Mouse (Mus musculus) cerebral cortex, adult 2 months (tissue): ENCODE results near the gene Gm11937.

Source experiments
- WGBS: fragments of 180-500 bp; shearing (Covaris S2); methylation state at CpG from one replicate; pipeline ENCODE4 v1.1.7; 2018; 5-methylcytosine and 5-hydroxymethylcytosine counted together

Gm11937 gene

GRCm38 (mm10) chr11:99610089-99610488 lies at the start of gene Gm11937:
TSS of gene Gm11937 (minus strand) at chr11:99610189.
- WGBS: 62% methylated on average over 1 of the region's 2 CpGs

GRCm38 (mm10) chr11:99659256-99659655 lies 49.3 kb upstream of the Gm11937 start:
- 84% methylated on average over 4 of the region's 4 CpGs for WGBS

- 74% methylated on average over 10 of the region's 10 CpGs for WGBS
Observed at GRCm38 (mm10) chr11:99658467-99659010, 48.5 kb upstream of the Gm11937 start, which contains the start of gene Gm11563. TSS of gene Gm11563 (minus strand) at chr11:99658960.

GRCm38 (mm10) chr11:99657051-99657450 lies 47.1 kb upstream of the Gm11937 start:
- WGBS: 45% methylated on average over 5 of the region's 5 CpGs

- 76% methylated on average over 2 of the region's 2 CpGs for WGBS
Observed at GRCm38 (mm10) chr11:99650136-99650535, 40.1 kb upstream of the Gm11937 start, which contains the start of gene Gm11555. TSS of gene Gm11555 (minus strand) at chr11:99650236.

- 54% methylated on average over 15 of the region's 15 CpGs for WGBS
Observed at GRCm38 (mm10) chr11:99646444-99646843, 36.5 kb upstream of the Gm11937 start.

GRCm38 (mm10) chr11:99644351-99644750 lies 34.4 kb upstream of the Gm11937 start:
- 32% methylated on average over 3 of the region's 3 CpGs for WGBS

- 79% methylated on average over 9 of the region's 9 CpGs for WGBS
Observed at GRCm38 (mm10) chr11:99643635-99644139, 33.7 kb upstream of the Gm11937 start, which contains the start of gene Krtap4-7. TSS of gene Krtap4-7 (minus strand) at chr11:99644089.

GRCm38 (mm10) chr11:99640926-99641325 lies 30.9 kb upstream of the Gm11937 start:
- WGBS: 51% methylated on average over 1 of the region's 1 CpGs

GRCm38 (mm10) chr11:99637086-99637485 lies 27.1 kb upstream of the Gm11937 start:
- 29% methylated on average over 1 of the region's 1 CpGs for WGBS

GRCm38 (mm10) chr11:99634653-99635134 lies 24.7 kb upstream of the Gm11937 start, which contains the start of gene Krtap4-2:
TSS of gene Krtap4-2 (minus strand) at chr11:99635084.
- WGBS: 48% methylated on average over 8 of the region's 8 CpGs

GRCm38 (mm10) chr11:99633293-99633692 lies 23.3 kb upstream of the Gm11937 start:
- 50% methylated on average over 2 of the region's 2 CpGs for WGBS

- 77% methylated on average over 3 of the region's 3 CpGs for WGBS
Observed at GRCm38 (mm10) chr11:99630890-99631289, 20.9 kb upstream of the Gm11937 start.

GRCm38 (mm10) chr11:99628138-99628537 lies 18.1 kb upstream of the Gm11937 start, which contains the start of gene Krtap4-1:
TSS of gene Krtap4-1 (minus strand) at chr11:99628238.
- WGBS: 84% methylated on average over 4 of the region's 4 CpGs

- WGBS: 87% methylated on average over 2 of the region's 2 CpGs
Observed at GRCm38 (mm10) chr11:99620335-99620734, 10.3 kb upstream of the Gm11937 start, which contains the start of gene Gm11562. TSS of gene Gm11562 (minus strand) at chr11:99620435.

- WGBS: 57% methylated on average over 3 of the region's 3 CpGs
Observed at GRCm38 (mm10) chr11:99614796-99615363, 4.9 kb upstream of the Gm11937 start, which contains the start of gene Krtap2-4. TSS of gene Krtap2-4 (minus strand) at chr11:99614846.

GRCm38 (mm10) chr11:99609126-99609525 lies 863 bp downstream of the Gm11937 start:
- WGBS: 40% methylated on average over 1 of the region's 1 CpGs

GRCm38 (mm10) chr11:99603208-99603607 lies 6.8 kb downstream of the Gm11937 start, which contains the start of gene Gm11938:
TSS of gene Gm11938 (minus strand) at chr11:99603308.
- 83% methylated on average over 1 of the region's 1 CpGs for WGBS

- 69% methylated on average over 6 of the region's 6 CpGs for WGBS
Observed at GRCm38 (mm10) chr11:99597742-99598141, 12.2 kb downstream of the Gm11937 start, which contains the start of gene Krtap9-3. TSS of gene Krtap9-3 (minus strand) at chr11:99598105.

GRCm38 (mm10) chr11:99590981-99591380 lies 19.0 kb downstream of the Gm11937 start, which contains the start of gene Krtap1-3:
TSS of gene Krtap1-3 (minus strand) at chr11:99591339.
- WGBS: 86% methylated on average over 6 of the region's 6 CpGs

GRCm38 (mm10) chr11:99585096-99585495 lies 24.9 kb downstream of the Gm11937 start:
- WGBS: 51% methylated on average over 7 of the region's 7 CpGs

- 86% methylated on average over 5 of the region's 5 CpGs for WGBS
Observed at GRCm38 (mm10) chr11:99583245-99583704, 26.7 kb downstream of the Gm11937 start, which contains the start of gene Krtap1-4. TSS of gene Krtap1-4 (minus strand) at chr11:99583654.
